Mouse (Mus musculus) heart, adult 9 months (tissue): ENCODE results near the gene Dennd6b.
A peak's percentile ranks its signal among the peaks of the same experiment; 100 is the strongest.

ENCODE experiments used
- DNase-seq, 2 experiments: peaks; one replicate each; pipeline ENCODE4 v3.0.0; 2022; ENCODE audit warnings: low spot score in 2 of 2

Dennd6b gene

GRCm38 (mm10) chr15:89196313-89196706, at the start of gene Dennd6b:
Gene Dennd6b (minus strand): TSS chr15:89196496.
- peak; percentile 96 to 98 for DNase-seq

GRCm38 (mm10) chr15:89241025-89241424, 44.7 kb upstream of the Dennd6b start:
- no peak for DNase-seq

- DNase-seq, result peak in 1 of 2 experiments; percentile 12
Observed at GRCm38 (mm10) chr15:89239751-89240392, 43.6 kb upstream of the Dennd6b start.

GRCm38 (mm10) chr15:89234052-89234451, 37.8 kb upstream of the Dennd6b start:
- DNase-seq, result no peak

GRCm38 (mm10) chr15:89233586-89233985, 37.3 kb upstream of the Dennd6b start:
- peak in 1 of 2 experiments; percentile 48 for DNase-seq

GRCm38 (mm10) chr15:89215611-89216233, 19.4 kb upstream of the Dennd6b start:
- DNase-seq, result peak; percentile 69 to 75

GRCm38 (mm10) chr15:89214953-89215352, 18.7 kb upstream of the Dennd6b start:
- no peak for DNase-seq

GRCm38 (mm10) chr15:89213517-89213916, 17.2 kb upstream of the Dennd6b start:
- no peak for DNase-seq

GRCm38 (mm10) chr15:89212495-89212894, 16.2 kb upstream of the Dennd6b start:
- no peak for DNase-seq

- peak in 1 of 2 experiments; percentile 36 for DNase-seq
Observed at GRCm38 (mm10) chr15:89211716-89212461, 15.6 kb upstream of the Dennd6b start.

- DNase-seq, result peak; percentile 87 to 89
Observed at GRCm38 (mm10) chr15:89210915-89211715, 14.8 kb upstream of the Dennd6b start, which contains the start of gene Ppp6r2. Gene Ppp6r2 (plus strand): TSS chr15:89211553.

GRCm38 (mm10) chr15:89209886-89210761, 13.8 kb upstream of the Dennd6b start:
- DNase-seq, result peak; percentile 77 to 91

GRCm38 (mm10) chr15:89207457-89207856, 11.2 kb upstream of the Dennd6b start:
- DNase-seq, result no peak

- no peak for DNase-seq
Observed at GRCm38 (mm10) chr15:89197056-89197455, 760 bp upstream of the Dennd6b start.

- DNase-seq, result peak; percentile 93 to 94
Observed at GRCm38 (mm10) chr15:89195690-89196312, 495 bp downstream of the Dennd6b start.

- DNase-seq, result no peak
Observed at GRCm38 (mm10) chr15:89195261-89195681, 1.0 kb downstream of the Dennd6b start.

- no peak for DNase-seq
Observed at GRCm38 (mm10) chr15:89184937-89185227, 11.4 kb downstream of the Dennd6b start.

GRCm38 (mm10) chr15:89184141-89184936, 12.0 kb downstream of the Dennd6b start:
- DNase-seq, result no peak

- no peak for DNase-seq
Observed at GRCm38 (mm10) chr15:89182842-89183241, 13.5 kb downstream of the Dennd6b start.

GRCm38 (mm10) chr15:89182328-89182741, 14.0 kb downstream of the Dennd6b start:
- DNase-seq, result peak; percentile 73 to 78
